Mouse (Mus musculus): ENCODE measurements around the gene C1d. TPM values are rescaled to one million over a fixed set of nuclear protein-coding genes. Genes with fewer than 3 reads are reported as not detected.
"Not testable (repeated sequence)": the region's sequence is repeated elsewhere in the genome, so short reads cannot be mapped to it uniquely, and the experiment has no call there.

The C1d gene
- 133 and 160 TPM in 2 replicates for polyA plus RNA-seq (2015; fragmentation: Nextera tagmentation; extraction: Ambion mirVana)

DNA sequence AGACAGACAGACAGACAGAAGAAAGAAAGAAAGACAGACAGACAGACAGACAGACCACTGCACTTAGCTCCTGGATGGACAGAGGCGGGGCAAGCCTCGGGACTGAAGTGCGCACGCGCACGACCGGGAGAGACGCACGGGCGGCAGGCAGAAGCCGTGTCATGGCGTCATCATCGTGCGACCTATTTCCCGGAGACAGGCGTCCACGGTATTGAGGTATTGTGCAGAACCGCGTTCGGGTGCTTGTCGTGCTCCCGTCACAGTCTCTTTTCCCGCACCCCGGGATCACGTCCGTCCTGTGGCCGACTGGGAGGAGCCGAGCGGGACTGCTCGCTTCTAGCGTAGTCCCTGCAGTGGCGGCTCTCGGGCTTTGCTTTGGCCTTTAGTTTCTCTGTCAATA lies at the start of gene C1d:
Gene C1d (plus strand): TSS at position 137 of the 400 bp plus-strand sequence.
- Histone ChIP-seq H3K4me1 (peaks cover 17% of the 10 kb centered on the region), H3K9ac (replicated peaks) (peak within 1 kb of the TSS; percentile 63), H3K9me3 (replicated peaks) (no peaks in the 10 kb centered on the region), H3K27ac (replicated peaks) (peak within 1 kb of the TSS; percentile 84), H3K4me2 (peak within 1 kb of the TSS; percentile 73), H3K27me3 (replicated peaks) (0 out of 2 replicates have a peak, but pooled peaks cover 2% of the 10 kb centered on the region), H3K36me3 (no peaks in the 10 kb centered on the region), H3K4me3 (replicated peaks) (peak within 1 kb of the TSS; percentile 60)
- peak; percentile 95 for ATAC-seq (ENCODE audit: low FRiP score)
- 0% methylated on average over 33 of the region's 33 CpGs for WGBS

DNA sequence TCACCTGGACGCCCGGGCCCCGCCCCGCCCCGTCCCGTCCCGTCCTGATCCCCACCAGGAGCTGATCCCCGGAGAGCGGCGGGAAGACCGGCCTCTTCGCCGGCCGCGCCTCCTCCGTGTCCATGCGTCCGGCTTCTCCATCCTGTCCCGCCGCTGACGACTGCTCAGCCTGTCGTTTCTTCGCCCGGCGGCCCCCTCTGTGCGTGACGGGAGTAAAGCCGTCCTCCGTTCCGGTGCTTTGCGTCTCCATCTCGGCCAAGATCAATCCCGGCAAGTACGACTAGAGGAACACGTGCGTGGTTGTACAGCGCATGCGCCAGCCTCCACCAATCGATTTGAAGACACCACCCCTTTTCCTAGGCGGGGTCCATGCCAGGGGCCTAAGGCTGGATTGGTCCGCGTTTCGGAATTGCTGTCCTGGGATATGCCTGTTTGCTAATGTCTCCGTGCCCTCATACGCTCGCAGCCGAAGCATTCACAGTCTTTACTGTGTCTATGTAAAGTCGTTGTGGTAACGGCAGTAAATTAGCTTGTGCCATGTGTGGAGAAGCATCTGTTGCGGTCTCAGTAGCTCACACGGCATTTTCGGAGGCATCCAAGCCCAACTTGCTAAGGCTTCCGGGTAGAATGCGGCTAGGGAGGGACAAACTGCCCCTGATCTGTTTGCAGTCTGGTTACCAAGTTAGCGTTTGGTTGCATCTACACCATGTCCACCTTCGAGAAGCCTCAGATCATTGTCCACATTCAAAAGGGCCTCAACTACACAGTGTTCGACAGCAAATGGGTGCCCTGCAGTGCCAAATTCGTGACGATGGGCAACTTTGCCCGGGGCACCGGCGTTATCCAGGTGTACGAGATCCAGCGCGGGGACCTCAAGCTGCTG lies 45.9 kb upstream of the C1d start, which contains the start of gene Pno1:
Gene Pno1 (minus strand): TSS at position 311 of the 883 bp plus-strand sequence.
- Histone ChIP-seq H3K4me3 (replicated peaks) (peak within 1 kb of the TSS; percentile 96), H3K27ac (replicated peaks) (peak within 1 kb of the TSS; percentile 93)
- ATAC-seq (ENCODE audit: low FRiP score): peak; percentile 99

DNA sequence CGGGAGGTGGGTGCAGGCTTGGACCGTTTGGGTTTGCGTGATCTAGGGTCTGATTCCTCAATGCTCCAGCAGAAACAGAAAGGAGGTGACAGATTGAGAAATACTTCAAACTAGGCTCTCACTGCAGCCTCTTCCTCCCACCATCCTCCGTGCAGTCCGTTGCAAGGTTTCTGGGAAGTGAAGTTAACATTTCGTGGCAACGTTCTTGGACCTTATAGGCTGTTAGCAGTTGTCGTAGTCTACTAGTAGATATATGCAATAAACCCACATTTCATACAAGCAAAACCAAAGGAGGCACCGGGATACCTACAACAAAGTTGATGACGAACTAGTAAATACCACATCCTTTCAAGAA lies 45.3 kb upstream of the C1d start:
- Histone ChIP-seq H3K36me3 (peaks cover 18% of the 10 kb centered on the region), H3K27ac (replicated peaks) (peak overlapping the region; percentile 93), H3K9ac (replicated peaks) (peak overlapping the region; percentile 92), H3K9me3 (replicated peaks) (no peaks in the 10 kb centered on the region), H3K4me3 (replicated peaks) (peak overlapping the region; percentile 96), H3K4me1 (peaks cover 25% of the 10 kb centered on the region), H3K4me2 (peak overlapping the region; percentile 72), H3K27me3 (replicated peaks) (no peaks in the 10 kb centered on the region)
- WGBS: 2% methylated on average over 10 of the region's 10 CpGs
- no peak for ATAC-seq (ENCODE audit: low FRiP score)

More for the DNA sequence above, 45.9 kb upstream of the C1d start, which contains the start of gene Pno1:
- WGBS: under 1% methylated on average over 62 of the region's 65 CpGs
- H3K27me3 ChIP-seq (replicated peaks): no peaks in the 10 kb centered on the region
- H3K9ac ChIP-seq (replicated peaks): peak within 1 kb of the TSS; percentile 92
- peaks cover 21% of the 10 kb centered on the region for H3K36me3 ChIP-seq
- no peaks in the 10 kb centered on the region for H3K9me3 ChIP-seq (replicated peaks)
- H3K4me2 ChIP-seq: peak within 1 kb of the TSS; percentile 72
- H3K4me1 ChIP-seq: peaks cover 25% of the 10 kb centered on the region

DNA sequence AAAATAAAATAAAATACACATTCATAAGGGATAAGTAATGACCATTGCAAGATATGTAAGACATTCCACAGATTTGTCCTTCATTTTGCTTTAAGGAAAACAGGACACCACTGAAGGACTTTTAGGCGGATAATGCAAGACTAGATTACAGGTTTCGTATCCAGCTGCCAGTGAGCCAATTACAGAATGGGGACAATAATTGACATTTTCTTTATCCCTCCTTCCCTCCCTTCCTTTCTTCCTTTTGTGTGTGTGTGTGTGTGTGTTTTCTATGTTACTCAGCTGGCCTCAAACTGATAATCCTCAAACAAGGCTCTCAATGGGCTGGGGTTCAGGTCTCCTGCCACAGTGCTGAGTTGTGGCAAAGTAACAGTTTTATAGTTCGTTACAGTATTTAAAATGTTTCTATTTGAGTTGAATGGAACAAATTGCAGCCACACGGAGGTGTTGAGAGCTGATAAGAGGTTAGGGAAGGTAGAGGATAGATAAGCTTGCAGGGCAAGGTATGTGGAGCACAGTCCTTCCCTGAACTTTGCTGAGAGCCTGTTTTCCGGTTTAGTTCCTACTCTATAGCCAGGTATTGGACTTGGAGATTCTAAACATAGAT lies 44.4 kb upstream of the C1d start:
- H3K9ac ChIP-seq (replicated peaks): 0 out of 2 replicates have a peak overlapping the region, but pooled peaks have one; percentile 7
- WGBS: 86% methylated on average over 5 of the region's 5 CpGs

DNA sequence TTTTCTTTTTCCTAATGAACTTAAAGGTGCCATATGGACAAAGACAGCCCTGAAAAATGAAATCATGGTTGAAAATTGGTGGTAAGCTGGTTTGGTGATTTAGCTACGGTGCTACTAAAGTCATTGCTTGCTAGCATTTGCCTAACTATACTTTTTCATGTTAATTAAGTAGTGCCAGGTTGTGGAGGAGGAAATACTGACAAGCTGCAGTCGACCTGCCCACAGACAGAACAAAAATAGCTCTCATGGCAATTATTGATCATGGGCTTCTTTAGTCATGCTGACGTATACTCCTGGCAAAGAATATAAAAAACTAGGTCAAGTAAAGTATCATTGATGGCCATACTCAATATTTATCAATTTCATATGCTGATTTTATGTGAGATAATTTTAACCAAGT lies 41.9 kb upstream of the C1d start:
- WGBS: 89% methylated on average over 3 of the region's 3 CpGs
- Histone ChIP-seq H3K9ac (replicated peaks) (no peak overlapping the region), H3K36me3 (no peaks in the 10 kb centered on the region), H3K4me2 (no peak overlapping the region), H3K4me1 (peaks cover 18% of the 10 kb centered on the region), H3K27me3 (replicated peaks) (no peaks in the 10 kb centered on the region), H3K4me3 (replicated peaks) (no peak overlapping the region), H3K9me3 (replicated peaks) (no peaks in the 10 kb centered on the region), H3K27ac (replicated peaks) (no peak overlapping the region)
- ATAC-seq (ENCODE audit: low FRiP score): no peak

More for the DNA sequence above, 44.4 kb upstream of the C1d start:
- no peak overlapping the region for H3K27ac ChIP-seq (replicated peaks)
- H3K4me2 ChIP-seq: peak overlapping the region; percentile 72
- peaks cover 25% of the 10 kb centered on the region for H3K4me1 ChIP-seq
- ATAC-seq (ENCODE audit: low FRiP score): no peak
- H3K36me3 ChIP-seq: peaks cover 12% of the 10 kb centered on the region
- H3K27me3 ChIP-seq (replicated peaks): no peaks in the 10 kb centered on the region
- H3K9me3 ChIP-seq (replicated peaks): no peaks in the 10 kb centered on the region
- H3K4me3 ChIP-seq (replicated peaks): 0 out of 2 replicates have a peak overlapping the region, but pooled peaks have one; percentile 96

DNA sequence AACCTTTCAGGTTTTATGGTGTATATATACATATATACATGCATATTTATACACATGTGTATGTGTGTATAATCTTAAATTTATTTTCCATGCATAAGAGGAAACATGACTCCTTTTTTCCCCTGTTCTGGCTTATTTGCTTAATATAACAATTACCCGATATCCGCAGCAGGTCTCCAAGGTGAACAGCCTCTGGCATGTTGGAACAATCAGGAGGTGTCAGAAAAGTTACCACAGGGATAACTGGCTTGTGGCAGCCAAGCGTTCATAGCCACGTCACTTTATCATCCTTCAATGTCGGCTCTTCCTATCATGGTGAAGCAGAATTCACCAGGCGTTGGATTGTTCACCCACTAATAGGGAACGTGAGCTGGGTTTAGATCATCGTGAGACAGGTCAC lies 36.3 kb upstream of the C1d start:
- WGBS: 94% methylated on average over 8 of the region's 8 CpGs
- Histone ChIP-seq H3K9ac (replicated peaks) (no peak overlapping the region), H3K36me3 (peaks cover 26% of the 10 kb centered on the region), H3K4me1 (no peaks in the 10 kb centered on the region), H3K4me3 (replicated peaks) (no peak overlapping the region), H3K27ac (replicated peaks) (no peak overlapping the region), H3K4me2 (no peak overlapping the region), H3K27me3 (replicated peaks) (no peaks in the 10 kb centered on the region), H3K9me3 (replicated peaks) (no peaks in the 10 kb centered on the region)
- no peak for ATAC-seq (ENCODE audit: low FRiP score)

DNA sequence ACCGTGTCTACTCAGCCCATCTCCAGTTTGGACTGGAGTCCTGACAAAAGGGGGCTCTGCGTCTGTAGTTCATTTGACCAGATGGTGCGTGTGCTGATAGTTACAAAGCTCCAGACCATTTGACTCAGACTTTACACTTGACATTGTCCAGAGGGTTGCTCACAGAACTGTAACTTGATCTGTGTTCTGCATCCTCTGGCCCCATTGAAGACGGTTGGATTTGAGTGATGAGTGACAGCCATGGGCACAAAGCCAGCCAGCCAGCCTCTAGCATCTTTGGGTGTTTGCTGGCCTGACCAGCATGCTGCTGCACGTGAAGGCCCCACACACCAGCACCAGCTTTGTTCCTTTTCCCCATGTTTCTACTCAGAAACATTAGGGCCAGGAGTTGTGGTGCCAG lies 24.6 kb upstream of the C1d start:
- Histone ChIP-seq H3K27ac (replicated peaks) (no peak overlapping the region), H3K4me3 (replicated peaks) (no peak overlapping the region), H3K4me2 (no peak overlapping the region), H3K4me1 (no peaks in the 10 kb centered on the region), H3K9ac (replicated peaks) (no peak overlapping the region), H3K27me3 (replicated peaks) (no peaks in the 10 kb centered on the region), H3K36me3 (peaks cover 44% of the 10 kb centered on the region), H3K9me3 (replicated peaks) (no peaks in the 10 kb centered on the region)
- ATAC-seq (ENCODE audit: low FRiP score): no peak
- WGBS: 88% methylated on average over 5 of the region's 5 CpGs

DNA sequence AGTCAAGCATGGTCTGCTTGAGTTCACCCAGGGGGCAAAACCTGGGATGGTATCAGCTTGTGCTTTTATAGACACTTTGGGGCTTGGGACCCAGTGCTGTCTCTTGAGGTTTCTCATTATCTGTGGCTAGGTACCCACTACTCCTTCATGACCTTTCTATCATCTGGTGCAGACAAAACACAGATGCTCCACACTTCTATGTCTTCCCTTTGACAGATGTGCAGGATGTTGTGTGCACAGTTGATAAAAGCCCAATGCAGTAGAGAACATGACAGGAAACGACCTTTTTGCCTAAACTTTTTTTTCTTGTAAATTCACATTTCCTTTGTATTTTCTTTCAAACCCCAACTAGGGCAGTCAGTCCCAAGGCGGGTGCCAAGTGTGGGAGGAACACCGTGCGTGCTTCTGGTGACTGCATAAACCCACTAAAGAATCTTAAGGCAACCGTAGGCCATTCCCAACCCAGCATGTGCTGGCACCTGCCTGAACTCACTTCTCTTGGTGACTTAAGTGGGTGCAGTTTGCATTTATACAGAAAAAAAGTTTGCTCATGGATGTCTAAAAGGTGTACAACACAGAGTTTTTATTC lies 20.8 kb upstream of the C1d start:
- Histone ChIP-seq H3K9me3 (replicated peaks) (no peaks in the 10 kb centered on the region), H3K4me1 (no peaks in the 10 kb centered on the region), H3K27me3 (replicated peaks) (no peaks in the 10 kb centered on the region), H3K36me3 (peaks cover 28% of the 10 kb centered on the region), H3K9ac (replicated peaks) (no peak overlapping the region), H3K4me3 (replicated peaks) (no peak overlapping the region), H3K4me2 (no peak overlapping the region), H3K27ac (replicated peaks) (no peak overlapping the region)
- no peak for ATAC-seq (ENCODE audit: low FRiP score)
- 90% methylated on average over 5 of the region's 5 CpGs for WGBS

DNA sequence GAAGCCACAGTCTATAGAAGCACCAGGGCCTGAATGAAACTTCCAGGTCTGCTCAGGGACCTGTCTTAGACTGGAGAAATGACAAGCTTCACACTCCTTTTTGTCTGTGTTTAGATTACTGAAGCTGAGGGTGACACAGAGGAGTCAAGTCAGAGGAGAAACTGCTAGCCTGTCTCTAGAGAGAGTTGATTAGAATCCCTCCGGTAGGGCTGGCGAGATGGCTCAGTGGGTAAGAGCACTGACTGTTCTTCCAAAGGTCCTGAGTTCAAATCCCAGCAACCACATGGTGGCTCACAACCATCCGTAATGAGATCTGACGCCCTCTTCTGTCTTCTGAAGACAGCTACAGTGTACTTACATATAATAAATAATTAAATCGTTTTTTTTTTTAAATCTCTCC lies 18.8 kb upstream of the C1d start:
- H3K27me3 ChIP-seq (replicated peaks); H3K4me2 ChIP-seq; H3K4me3 ChIP-seq (replicated peaks); H3K27ac ChIP-seq (replicated peaks); ATAC-seq (ENCODE audit: low FRiP score); H3K9me3 ChIP-seq (replicated peaks); H3K9ac ChIP-seq (replicated peaks); H3K4me1 ChIP-seq: not testable (repeated sequence)
- WGBS: 95% methylated on average over 5 of the region's 5 CpGs
- H3K36me3 ChIP-seq: peaks cover 14% of the 10 kb centered on the region

DNA sequence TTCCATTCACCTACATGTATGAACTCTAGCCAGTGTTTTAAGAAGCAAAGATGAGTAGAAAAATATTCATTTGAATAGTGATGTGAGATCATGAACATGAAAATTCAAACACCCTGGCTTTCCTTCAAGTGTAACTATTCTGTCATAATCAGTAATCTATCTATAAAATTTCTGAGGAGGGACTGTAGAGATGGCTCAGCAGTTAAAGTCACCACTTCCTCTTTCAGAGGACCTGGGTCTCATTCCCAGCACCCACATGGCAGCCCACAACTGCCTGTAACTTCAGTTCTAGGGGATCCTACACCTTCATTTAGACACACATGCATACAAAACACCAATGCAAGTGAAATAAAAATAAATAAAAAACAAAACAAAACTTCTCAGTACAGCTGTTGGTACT lies 8.7 kb upstream of the C1d start:
- Histone ChIP-seq H3K27me3 (replicated peaks) (no peaks in the 10 kb centered on the region), H3K4me1 (no peaks in the 10 kb centered on the region), H3K27ac (replicated peaks) (no peak overlapping the region), H3K9me3 (replicated peaks) (no peaks in the 10 kb centered on the region), H3K4me2 (no peak overlapping the region), H3K36me3 (no peaks in the 10 kb centered on the region), H3K9ac (replicated peaks) (no peak overlapping the region), H3K4me3 (replicated peaks) (no peak overlapping the region)
- ATAC-seq (ENCODE audit: low FRiP score): no peak

DNA sequence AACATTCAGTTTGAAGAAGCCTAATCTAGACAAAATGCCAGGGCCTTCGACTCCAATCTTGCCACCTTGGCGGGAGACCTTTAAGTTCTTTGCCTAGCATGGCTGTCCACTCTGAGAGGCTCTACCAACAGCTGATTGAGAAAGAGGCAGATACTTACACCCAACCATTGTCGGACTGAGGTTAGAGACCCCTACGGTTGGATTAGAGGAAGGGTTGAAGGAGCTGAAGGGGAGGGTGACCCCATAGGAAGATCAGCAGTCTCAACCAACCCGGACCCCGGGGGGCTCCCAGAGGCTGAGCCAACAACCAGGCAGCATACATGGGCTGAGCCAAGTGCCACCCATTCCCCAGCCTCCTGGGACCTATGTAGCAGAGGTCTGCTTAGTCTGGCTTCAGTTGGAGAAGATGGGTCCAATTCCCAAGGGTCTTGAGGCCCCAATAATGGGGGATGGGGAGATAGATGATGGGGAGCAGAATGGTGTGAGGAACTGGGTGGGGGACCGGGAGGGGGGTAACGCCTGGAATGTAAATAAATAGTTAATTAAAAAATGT lies 490 bp upstream of the C1d start:
- peak overlapping the region; percentile 60 for H3K4me3 ChIP-seq (replicated peaks)
- H3K36me3 ChIP-seq: no peaks in the 10 kb centered on the region
- no peaks in the 10 kb centered on the region for H3K9me3 ChIP-seq (replicated peaks)
- peak; percentile 78 for ATAC-seq (ENCODE audit: low FRiP score)
- WGBS: 62% methylated on average over 8 of the region's 8 CpGs
- H3K27me3 ChIP-seq (replicated peaks): 0 out of 2 replicates have a peak, but pooled peaks cover 2% of the 10 kb centered on the region
- H3K4me1 ChIP-seq: peaks cover 17% of the 10 kb centered on the region
- peak overlapping the region; percentile 73 for H3K4me2 ChIP-seq
- H3K9ac ChIP-seq (replicated peaks): peak overlapping the region; percentile 63; the same call in 1 of the 2 replicates
- peak overlapping the region; percentile 84 for H3K27ac ChIP-seq (replicated peaks)
